Mouse (Mus musculus): ENCODE measurements around the gene Zkscan4. TPM values are rescaled to one million over a fixed set of nuclear protein-coding genes. Genes with fewer than 3 reads are reported as not detected.
"Not testable (repeated sequence)": the region's sequence is repeated elsewhere in the genome, so short reads cannot be mapped to it uniquely, and the experiment has no call there.

Gene Zkscan4
- polyA plus RNA-seq (2012; fragmentation: generic; extraction: Trizol): not detected
- long read RNA-seq, experiment 1: 0 reads
- long read RNA-seq, experiment 2: 0 reads

GRCm38 (mm10) chr13:21478759-21479670, at the start of gene Zkscan4, which contains the start of gene Gm10065:
Gene Zkscan4 (plus strand): TSS chr13:21478907.
Gene Gm10065 (minus strand): TSS chr13:21479441.
- not testable (repeated sequence) for H3K4me3 ChIP-seq (ENCODE audit: insufficient read depth, poor library complexity, severe bottlenecking)

GRCm38 (mm10) chr13:21435476-21435875, 43.2 kb upstream of the Zkscan4 start:
- TF ChIP-seq CEBPB (IDR thresholded peaks at IDR 0.05; ENCODE audit: low read depth) (no peak), CTCF (IDR thresholded peaks at IDR 0.05; ENCODE audit: control insufficient read depth, insufficient read depth, insufficient read length) (no peak), MYOG (IDR thresholded peaks at IDR 0.05; ENCODE audit: control insufficient read depth, extremely low read depth, insufficient read length) (no peak), FOSL1 (IDR thresholded peaks at IDR 0.05; ENCODE audit: insufficient read depth, low read length, poor library complexity, severe bottlenecking) (no peak), USF1 (IDR thresholded peaks at IDR 0.05; ENCODE audit: low read depth) (no peak), MYOD1 (IDR thresholded peaks at IDR 0.05; ENCODE audit: control insufficient read depth, insufficient read length, low read depth) (no peak), MAX (IDR thresholded peaks at IDR 0.05) (no peak)
- no peak overlapping the region for H3ac ChIP-seq (ENCODE audit: control insufficient read depth, insufficient read length, low read depth)
- H3K27me3 ChIP-seq (ENCODE audit: control insufficient read depth, insufficient read depth, insufficient read length): no peaks in the 10 kb centered on the region
- H3K4me3 ChIP-seq (ENCODE audit: insufficient read depth, poor library complexity, severe bottlenecking): no peak overlapping the region
- no peaks in the 10 kb centered on the region for H3K79me3 ChIP-seq (ENCODE audit: low read depth)
- no peaks in the 10 kb centered on the region for H3K79me2 ChIP-seq (ENCODE audit: control insufficient read depth, insufficient read depth)
- H3K36me3 ChIP-seq (ENCODE audit: control insufficient read depth, insufficient read depth): no peaks in the 10 kb centered on the region

More at GRCm38 (mm10) chr13:21478759-21479670, at the start of gene Zkscan4, which contains the start of gene Gm10065:
- not testable (repeated sequence) for H3ac ChIP-seq (ENCODE audit: control insufficient read depth, insufficient read length, low read depth); H3K79me2 ChIP-seq (ENCODE audit: control insufficient read depth, insufficient read depth); H3K27me3 ChIP-seq (ENCODE audit: control insufficient read depth, insufficient read depth, insufficient read length); H3K36me3 ChIP-seq (ENCODE audit: control insufficient read depth, insufficient read depth); H3K79me3 ChIP-seq (ENCODE audit: low read depth)

- TF ChIP-seq MAX (IDR thresholded peaks at IDR 0.05): no peak
- TF ChIP-seq MYOG (IDR thresholded peaks at IDR 0.05; ENCODE audit: control insufficient read depth, extremely low read depth, insufficient read length): no peak
- no peak for TF ChIP-seq USF1 (IDR thresholded peaks at IDR 0.05; ENCODE audit: low read depth)
- TF ChIP-seq MYOD1 (IDR thresholded peaks at IDR 0.05; ENCODE audit: control insufficient read depth, insufficient read length, low read depth): no peak
- no peak for TF ChIP-seq CEBPB (IDR thresholded peaks at IDR 0.05; ENCODE audit: low read depth)
- no peak for TF ChIP-seq CTCF (IDR thresholded peaks at IDR 0.05; ENCODE audit: control insufficient read depth, insufficient read depth, insufficient read length)
- no peak for TF ChIP-seq FOSL1 (IDR thresholded peaks at IDR 0.05; ENCODE audit: insufficient read depth, low read length, poor library complexity, severe bottlenecking)
- H3K79me3 ChIP-seq (ENCODE audit: low read depth): no peaks in the 10 kb centered on the region
- no peak within 1 kb of the TSS for H3ac ChIP-seq (ENCODE audit: control insufficient read depth, insufficient read length, low read depth)
- H3K36me3 ChIP-seq (ENCODE audit: control insufficient read depth, insufficient read depth): peaks cover 22% of the 10 kb centered on the region
- no peaks in the 10 kb centered on the region for H3K79me2 ChIP-seq (ENCODE audit: control insufficient read depth, insufficient read depth)
- no peak within 1 kb of the TSS for H3K4me3 ChIP-seq (ENCODE audit: insufficient read depth, poor library complexity, severe bottlenecking)
- no peaks in the 10 kb centered on the region for H3K27me3 ChIP-seq (ENCODE audit: control insufficient read depth, insufficient read depth, insufficient read length)
These were observed 38.1 kb upstream of the Zkscan4 start, which contains the start of gene Pgbd1 for GRCm38 (mm10) chr13:21440503-21441206. Gene Pgbd1 (minus strand): TSS chr13:21441058.

- Histone ChIP-seq H3K36me3 (ENCODE audit: control insufficient read depth, insufficient read depth) (peaks cover 26% of the 10 kb centered on the region), H3K79me3 (ENCODE audit: low read depth) (no peaks in the 10 kb centered on the region), H3K27me3 (ENCODE audit: control insufficient read depth, insufficient read depth, insufficient read length) (no peaks in the 10 kb centered on the region), H3ac (ENCODE audit: control insufficient read depth, insufficient read length, low read depth) (no peak overlapping the region), H3K79me2 (ENCODE audit: control insufficient read depth, insufficient read depth) (no peaks in the 10 kb centered on the region), H3K4me3 (ENCODE audit: insufficient read depth, poor library complexity, severe bottlenecking) (no peak overlapping the region)
- no peak for TF ChIP-seq USF1 (IDR thresholded peaks at IDR 0.05; ENCODE audit: low read depth)
- TF ChIP-seq CEBPB (IDR thresholded peaks at IDR 0.05; ENCODE audit: low read depth): no peak
- TF ChIP-seq MYOG (IDR thresholded peaks at IDR 0.05; ENCODE audit: control insufficient read depth, extremely low read depth, insufficient read length): no peak
- no peak for TF ChIP-seq FOSL1 (IDR thresholded peaks at IDR 0.05; ENCODE audit: insufficient read depth, low read length, poor library complexity, severe bottlenecking)
- TF ChIP-seq CTCF (IDR thresholded peaks at IDR 0.05; ENCODE audit: control insufficient read depth, insufficient read depth, insufficient read length): no peak
- TF ChIP-seq MYOD1 (IDR thresholded peaks at IDR 0.05; ENCODE audit: control insufficient read depth, insufficient read length, low read depth): no peak
- TF ChIP-seq MAX (IDR thresholded peaks at IDR 0.05): no peak
These were observed 37.5 kb upstream of the Zkscan4 start for GRCm38 (mm10) chr13:21441207-21441572.

- no peak overlapping the region for H3K4me3 ChIP-seq (ENCODE audit: insufficient read depth, poor library complexity, severe bottlenecking)
- H3K27me3 ChIP-seq (ENCODE audit: control insufficient read depth, insufficient read depth, insufficient read length): no peaks in the 10 kb centered on the region
- peaks cover 52% of the 10 kb centered on the region for H3K36me3 ChIP-seq (ENCODE audit: control insufficient read depth, insufficient read depth)
- H3K79me3 ChIP-seq (ENCODE audit: low read depth): peaks cover 14% of the 10 kb centered on the region
- TF ChIP-seq MAX (IDR thresholded peaks at IDR 0.05) (no peak), MYOD1 (IDR thresholded peaks at IDR 0.05; ENCODE audit: control insufficient read depth, insufficient read length, low read depth) (no peak), MYOG (IDR thresholded peaks at IDR 0.05; ENCODE audit: control insufficient read depth, extremely low read depth, insufficient read length) (no peak), CTCF (IDR thresholded peaks at IDR 0.05; ENCODE audit: control insufficient read depth, insufficient read depth, insufficient read length) (no peak), USF1 (IDR thresholded peaks at IDR 0.05; ENCODE audit: low read depth) (no peak), CEBPB (IDR thresholded peaks at IDR 0.05; ENCODE audit: low read depth) (no peak), FOSL1 (IDR thresholded peaks at IDR 0.05; ENCODE audit: insufficient read depth, low read length, poor library complexity, severe bottlenecking) (no peak)
- H3ac ChIP-seq (ENCODE audit: control insufficient read depth, insufficient read length, low read depth): no peak overlapping the region
- H3K79me2 ChIP-seq (ENCODE audit: control insufficient read depth, insufficient read depth): peaks cover 23% of the 10 kb centered on the region
These were observed 31.9 kb upstream of the Zkscan4 start for GRCm38 (mm10) chr13:21446796-21447195.
